Mouse (Mus musculus) kidney, embryonic 15.5 days (tissue): ENCODE measurements around the gene BC004004. TPM values are rescaled to one million over a fixed set of nuclear protein-coding genes. Genes with fewer than 3 reads are reported as not detected.

ENCODE experiments used
- ATAC-seq: fragments of 200-750 bp; cut with Nextera tagmentation; replicated peaks from 2 replicates; pipeline ENCODE4 v1.8.0; 2017; ENCODE audit warnings: moderate TSS enrichment; ENCODE audit not compliant: low FRiP score
- H3K27ac ChIP-seq: fragments of 300-500 bp; sonication (generic); 2 replicates; pipeline ENCODE4 v1.5.1; 2015; ENCODE audit warnings: mild to moderate bottlenecking, inconsistent platforms
- H3K27me3 ChIP-seq: fragments of 300-500 bp; sonication (generic); 2 replicates; pipeline ENCODE4 v1.6.1; 2015; ENCODE audit warnings: inconsistent platforms
- H3K36me3 ChIP-seq: fragments of 300-500 bp; sonication (generic); 2 replicates; pipeline ENCODE4 v1.6.1; 2015; ENCODE audit warnings: inconsistent platforms
- H3K4me1 ChIP-seq: fragments of 300-500 bp; sonication (generic); 2 replicates; pipeline ENCODE4 v1.6.1; 2015; ENCODE audit warnings: inconsistent platforms
- H3K4me2 ChIP-seq: fragments of 300-500 bp; sonication (generic); 2 replicates; pipeline ENCODE4 v1.6.1; 2015; ENCODE audit warnings: moderate library complexity, mild to moderate bottlenecking, inconsistent platforms
- H3K4me3 ChIP-seq: fragments of 300-500 bp; sonication (generic); replicated peaks from 2 replicates; pipeline ENCODE4 v1.5.1; 2015; ENCODE audit warnings: mild to moderate bottlenecking, inconsistent platforms
- H3K9ac ChIP-seq: fragments of 300-500 bp; sonication (generic); 2 replicates; pipeline ENCODE4 v1.6.1; 2015; ENCODE audit warnings: mild to moderate bottlenecking, inconsistent platforms
- H3K9me3 ChIP-seq: fragments of 300-500 bp; sonication (generic); replicated peaks from 2 replicates; pipeline ENCODE4 v1.6.1; 2016; ENCODE audit warnings: inconsistent platforms
- WGBS: fragments of 180-500 bp; shearing (Covaris S2); methylation state at CpG from one replicate; pipeline ENCODE4 v1.1.7; 2015; ENCODE audit warnings: mixed read lengths; 5-methylcytosine and 5-hydroxymethylcytosine counted together
- polyA plus RNA-seq: library from polyadenylated mRNA; unstranded; fragments of >200 nt; fragmentation: Nextera tagmentation; extraction: Ambion mirVana; gene quantifications from 2 replicates; pipeline ENCODE4 v1.2.1, GENCODE M21; 2015

BC004004 gene
- polyA plus RNA-seq, 1 experiment from 2014 or later: 73.2 TPM

- no peak; the same call in 1 of the 2 replicates for ATAC-seq
- H3K4me3 ChIP-seq: no peak overlapping the region
- 81% methylated on average over 4 of the region's 4 CpGs for WGBS
- peaks cover 70% of the 10 kb centered on the region for H3K36me3 ChIP-seq
- no peak overlapping the region for H3K9ac ChIP-seq
- H3K4me2 ChIP-seq: no peak overlapping the region
- 0 out of 2 replicates have a peak, but pooled peaks cover 7% of the 10 kb centered on the region for H3K27me3 ChIP-seq
- H3K27ac ChIP-seq: no peak overlapping the region
- H3K9me3 ChIP-seq: no peaks in the 10 kb centered on the region
- H3K4me1 ChIP-seq: peaks cover 13% of the 10 kb centered on the region
These were observed 63.6 kb downstream of the BC004004 start for GRCm38 (mm10) chr17:29332186-29332685.

GRCm38 (mm10) chr17:29336266-29336990 lies 67.8 kb downstream of the BC004004 start:
- ATAC-seq: no peak
- Histone ChIP-seq H3K36me3 (peaks cover 89% of the 10 kb centered on the region), H3K4me3 (no peak overlapping the region), H3K27ac (no peak overlapping the region), H3K27me3 (no peaks in the 10 kb centered on the region), H3K4me2 (no peak overlapping the region), H3K9me3 (no peaks in the 10 kb centered on the region), H3K4me1 (peaks cover 31% of the 10 kb centered on the region), H3K9ac (no peak overlapping the region)
- 91% methylated on average over 19 of the region's 19 CpGs for WGBS

GRCm38 (mm10) chr17:29337979-29338823 lies 69.6 kb downstream of the BC004004 start:
- Histone ChIP-seq H3K27ac (peak overlapping the region; percentile 71; the same call in 1 of the 2 replicates), H3K4me3 (no peak overlapping the region), H3K27me3 (no peaks in the 10 kb centered on the region), H3K9ac (no peak overlapping the region), H3K36me3 (peaks cover 77% of the 10 kb centered on the region), H3K9me3 (no peaks in the 10 kb centered on the region), H3K4me2 (no peak overlapping the region), H3K4me1 (peaks cover 45% of the 10 kb centered on the region)
- ATAC-seq: no peak
- 91% methylated on average over 9 of the region's 9 CpGs for WGBS

- H3K9me3 ChIP-seq: no peaks in the 10 kb centered on the region
- H3K27ac ChIP-seq: peak overlapping the region; percentile 71
These were observed 70.7 kb downstream of the BC004004 start for GRCm38 (mm10) chr17:29339170-29339768.

DNA sequence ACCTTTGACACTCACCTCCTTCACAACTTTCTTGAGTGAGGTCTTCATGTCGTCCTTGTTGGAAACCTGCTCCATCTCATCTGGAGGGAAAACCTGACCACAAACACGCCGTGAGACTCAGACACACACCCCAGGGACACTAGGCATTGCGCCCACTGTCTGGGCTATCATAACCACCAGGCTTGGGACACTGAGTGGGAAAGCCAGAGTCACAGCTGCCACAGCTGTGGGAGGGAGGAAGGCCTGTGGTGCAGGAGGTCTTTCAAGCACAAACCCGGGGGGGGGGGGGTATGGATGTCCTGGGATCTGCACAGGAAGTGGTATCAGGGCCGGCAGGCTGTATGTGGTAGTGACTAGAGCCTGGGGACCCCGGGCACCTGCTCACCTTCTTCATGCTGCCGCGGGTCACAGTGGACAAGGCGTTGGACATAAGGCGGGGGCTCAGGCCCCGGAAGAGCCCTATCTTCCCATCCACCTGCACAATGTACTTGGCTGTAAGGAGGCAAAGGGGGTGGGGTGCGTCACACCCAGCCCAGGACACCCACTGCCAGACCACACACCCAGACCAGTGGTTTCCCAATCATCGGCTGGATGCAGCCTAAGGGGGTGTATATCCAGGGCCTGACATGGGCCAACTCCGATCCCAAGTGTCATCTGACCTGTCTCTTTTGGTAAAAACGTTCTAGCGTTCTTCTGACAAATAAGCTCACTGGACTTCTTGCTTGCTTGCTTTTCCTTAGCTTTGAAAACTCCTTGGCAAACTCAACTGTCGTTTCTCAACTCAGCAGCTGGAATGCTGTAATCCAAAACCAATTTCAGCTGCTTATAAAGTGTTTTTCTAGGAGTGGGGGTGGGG lies 72.0 kb downstream of the BC004004 start:
- 69% methylated on average over 18 of the region's 18 CpGs for WGBS
- Histone ChIP-seq H3K4me2 (no peak overlapping the region), H3K36me3 (peaks cover 72% of the 10 kb centered on the region), H3K9ac (no peak overlapping the region), H3K9me3 (no peaks in the 10 kb centered on the region), H3K4me3 (no peak overlapping the region), H3K27me3 (no peaks in the 10 kb centered on the region), H3K4me1 (peaks cover 55% of the 10 kb centered on the region), H3K27ac (peak overlapping the region; percentile 92)
- ATAC-seq: no peak

More at GRCm38 (mm10) chr17:29339170-29339768, 70.7 kb downstream of the BC004004 start:
- WGBS: 68% methylated on average over 11 of the region's 11 CpGs
- Histone ChIP-seq H3K4me3 (no peak overlapping the region), H3K9ac (no peak overlapping the region), H3K4me2 (no peak overlapping the region), H3K27me3 (no peaks in the 10 kb centered on the region), H3K36me3 (peaks cover 78% of the 10 kb centered on the region), H3K4me1 (peaks cover 46% of the 10 kb centered on the region)
- ATAC-seq: no peak

GRCm38 (mm10) chr17:29341591-29342003 lies 73.0 kb downstream of the BC004004 start:
- Histone ChIP-seq H3K9me3 (no peaks in the 10 kb centered on the region), H3K9ac (no peak overlapping the region), H3K4me1 (peaks cover 64% of the 10 kb centered on the region), H3K4me2 (peak overlapping the region; percentile 43), H3K27ac (peak overlapping the region; percentile 92), H3K27me3 (no peaks in the 10 kb centered on the region), H3K4me3 (peak overlapping the region; percentile 5; the same call in 1 of the 2 replicates), H3K36me3 (peaks cover 62% of the 10 kb centered on the region)
- ATAC-seq: peak; percentile 70
- WGBS: 17% methylated on average over 9 of the region's 9 CpGs

GRCm38 (mm10) chr17:29342010-29342910 lies 73.7 kb downstream of the BC004004 start:
- Histone ChIP-seq H3K27me3 (no peaks in the 10 kb centered on the region), H3K36me3 (peaks cover 55% of the 10 kb centered on the region), H3K4me3 (peak overlapping the region; percentile 5; the same call in 1 of the 2 replicates), H3K9me3 (no peaks in the 10 kb centered on the region), H3K4me2 (peak overlapping the region; percentile 43), H3K27ac (peak overlapping the region; percentile 92), H3K4me1 (peaks cover 67% of the 10 kb centered on the region), H3K9ac (no peak overlapping the region)
- WGBS: 37% methylated on average over 13 of the region's 13 CpGs
- ATAC-seq: peak; percentile 83

DNA sequence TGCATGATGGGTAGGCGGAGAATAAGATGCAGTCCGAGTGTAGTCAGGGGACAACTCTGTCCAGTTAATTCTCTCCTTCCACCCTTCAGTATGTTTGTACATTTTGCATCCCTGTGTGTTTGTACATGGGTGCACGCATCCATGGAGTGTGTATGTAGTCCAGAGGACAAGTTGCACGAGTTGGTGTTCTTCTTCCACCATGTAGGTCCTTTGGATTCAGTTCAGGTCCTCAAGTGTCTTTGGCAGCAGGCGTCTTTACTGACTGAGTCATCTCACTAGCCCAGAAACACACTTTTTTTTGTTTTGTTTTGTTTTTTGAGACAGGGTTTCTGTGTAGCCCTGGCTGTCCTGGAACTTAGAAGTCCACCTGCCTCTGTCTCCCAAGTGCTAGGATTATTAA lies 74.7 kb downstream of the BC004004 start:
- Histone ChIP-seq H3K9me3 (no peaks in the 10 kb centered on the region), H3K27me3 (no peaks in the 10 kb centered on the region), H3K36me3 (peaks cover 46% of the 10 kb centered on the region), H3K4me1 (peaks cover 71% of the 10 kb centered on the region), H3K9ac (no peak overlapping the region), H3K27ac (0 out of 2 replicates have a peak overlapping the region, but pooled peaks have one; percentile 92), H3K4me3 (no peak overlapping the region), H3K4me2 (no peak overlapping the region)
- no peak for ATAC-seq
- 84% methylated on average over 5 of the region's 5 CpGs for WGBS

- 93% methylated on average over 12 of the region's 12 CpGs for WGBS
These were observed 76.7 kb downstream of the BC004004 start for GRCm38 (mm10) chr17:29345272-29345671.

GRCm38 (mm10) chr17:29346496-29347125 lies 78.0 kb downstream of the BC004004 start:
- H3K4me2 ChIP-seq: peak overlapping the region; percentile 83
- peaks cover 56% of the 10 kb centered on the region for H3K4me1 ChIP-seq
- 4% methylated on average over 11 of the region's 11 CpGs for WGBS

More at GRCm38 (mm10) chr17:29345272-29345671, 76.7 kb downstream of the BC004004 start:
- Histone ChIP-seq H3K4me2 (no peak overlapping the region; the same call in 1 of the 2 replicates), H3K36me3 (peaks cover 25% of the 10 kb centered on the region), H3K4me3 (no peak overlapping the region), H3K9ac (no peak overlapping the region), H3K4me1 (peaks cover 70% of the 10 kb centered on the region), H3K27ac (no peak overlapping the region), H3K27me3 (no peaks in the 10 kb centered on the region), H3K9me3 (no peaks in the 10 kb centered on the region)
- ATAC-seq: no peak

More at GRCm38 (mm10) chr17:29346496-29347125, 78.0 kb downstream of the BC004004 start:
- ATAC-seq: no peak
- Histone ChIP-seq H3K9me3 (no peaks in the 10 kb centered on the region), H3K9ac (peak overlapping the region; percentile 92), H3K4me3 (peak overlapping the region; percentile 93), H3K36me3 (peaks cover 21% of the 10 kb centered on the region), H3K27ac (peak overlapping the region; percentile 98), H3K27me3 (no peaks in the 10 kb centered on the region)
